Mouse (Mus musculus) A20 (cell line): Measurements from ENCODE around the gene Camk2g.
A peak's percentile ranks its signal among the peaks of the same experiment; 100 is the strongest.

ENCODE experiments used
- DNase-seq: peaks from one replicate; pipeline ENCODE4 v3.0.0-alpha.2; 2011; ENCODE audit warnings: low read depth, low spot score

Gene Camk2g

GRCm38 (mm10) chr14:20738511-20738910 lies 55.4 kb downstream of the Camk2g start:
- no peak for DNase-seq

- DNase-seq = peak; percentile 51
Observed at GRCm38 (mm10) chr14:20737306-20737705, 56.6 kb downstream of the Camk2g start.

- DNase-seq = no peak
Observed at GRCm38 (mm10) chr14:20735892-20736390, 57.9 kb downstream of the Camk2g start.

GRCm38 (mm10) chr14:20735052-20735451 lies 58.8 kb downstream of the Camk2g start:
- DNase-seq = no peak

- DNase-seq = peak; percentile 96
Observed at GRCm38 (mm10) chr14:20733952-20734774, 59.7 kb downstream of the Camk2g start, which contains the start of gene Ndst2. Gene Ndst2, minus strand, starts transcription at chr14:20734562.

- peak; percentile 37 for DNase-seq
Observed at GRCm38 (mm10) chr14:20733041-20733951, 60.6 kb downstream of the Camk2g start.

- DNase-seq = no peak
Observed at GRCm38 (mm10) chr14:20730853-20731602, 62.9 kb downstream of the Camk2g start.

GRCm38 (mm10) chr14:20729871-20730270 lies 64.0 kb downstream of the Camk2g start:
- DNase-seq = no peak

- DNase-seq = no peak
Observed at GRCm38 (mm10) chr14:20725660-20726339, 68.1 kb downstream of the Camk2g start.

- peak; percentile 43 for DNase-seq
Observed at GRCm38 (mm10) chr14:20724043-20724442, 69.8 kb downstream of the Camk2g start.

GRCm38 (mm10) chr14:20723006-20723405 lies 70.9 kb downstream of the Camk2g start:
- no peak for DNase-seq

- no peak for DNase-seq
Observed at GRCm38 (mm10) chr14:20721371-20721770, 72.5 kb downstream of the Camk2g start.

- no peak for DNase-seq
Observed at GRCm38 (mm10) chr14:20719767-20720166, 74.1 kb downstream of the Camk2g start.

- DNase-seq = no peak
Observed at GRCm38 (mm10) chr14:20718443-20718842, 75.4 kb downstream of the Camk2g start.

GRCm38 (mm10) chr14:20713832-20714231 lies 80.1 kb downstream of the Camk2g start:
- DNase-seq = no peak

- no peak for DNase-seq
Observed at GRCm38 (mm10) chr14:20708239-20708638, 85.6 kb downstream of the Camk2g start.

GRCm38 (mm10) chr14:20707201-20708190 lies 86.4 kb downstream of the Camk2g start, which contains the start of gene Zswim8:
Gene Zswim8, plus strand, starts transcription at chr14:20707552.
- peak; percentile 89 for DNase-seq

GRCm38 (mm10) chr14:20703461-20703860 lies 90.4 kb downstream of the Camk2g start:
- peak; percentile 16 for DNase-seq

GRCm38 (mm10) chr14:20702741-20703381 lies 91.0 kb downstream of the Camk2g start, which contains the start of gene Chchd1:
Gene Chchd1, plus strand, starts transcription at chr14:20703006.
- peak; percentile 92 for DNase-seq
